ENCODE assay signal across 9 mouse cellular contexts in the genomic region with DNA sequence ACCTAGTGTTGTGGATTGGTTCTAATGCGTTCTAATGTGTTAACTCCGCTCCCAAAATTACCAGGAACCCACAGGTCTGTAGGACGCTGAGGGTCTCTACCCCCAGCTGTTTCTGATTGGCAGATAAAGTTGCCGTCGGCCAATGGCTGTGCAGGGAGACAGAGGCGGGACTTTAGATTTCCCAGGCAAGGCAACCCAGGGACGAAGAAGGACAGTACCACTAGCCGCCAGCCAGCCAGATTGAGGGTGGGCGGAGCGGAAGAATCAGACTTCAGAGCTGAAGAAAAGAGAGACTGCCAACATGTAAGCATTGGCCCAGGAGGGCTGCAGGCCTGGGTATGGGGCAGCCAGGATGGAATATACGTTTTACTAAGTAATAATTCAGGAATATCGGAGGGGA. TPM values are rescaled to one million over a fixed set of nuclear protein-coding genes. Genes with fewer than 3 reads are reported as not detected.
DNase-seq lines count a peak whose midpoint lies in the region; ATAC-seq lines count a peak whose summit lies in the region.
"Had no signal": no experiment of that assay in that cellular context is flagged by ENCODE, and none has a peak within 500 bp of the region (broad histone marks: within the 10 kb centered on the region; RNA-seq: fewer than 3 reads in every experiment).

No protein-coding gene starts in this region.

- H3K27me3 ChIP-seq in heart, embryonic 13.5 days (replicated peaks): no peaks in the 10 kb centered on the region
- H3K27me3 ChIP-seq in embryonic facial prominence, embryonic 14.5 days (replicated peaks; ENCODE audit: control insufficient read depth, insufficient read depth, low read length): no peaks in the 10 kb centered on the region
- H3K27me3 ChIP-seq in midbrain, embryonic 12.5 days: no peaks in the 10 kb centered on the region

- H3K4me3 ChIP-seq in heart, embryonic 13.5 days: no peak overlapping the region
- no peak overlapping the region for H3K4me3 ChIP-seq in embryonic facial prominence, embryonic 14.5 days (ENCODE audit: low read depth, low read length)
- H3K4me3 ChIP-seq in midbrain, embryonic 12.5 days: no peak overlapping the region

- H3K36me3 ChIP-seq in heart, embryonic 13.5 days: no peaks in the 10 kb centered on the region
- H3K36me3 ChIP-seq in embryonic facial prominence, embryonic 14.5 days (ENCODE audit: control insufficient read depth, insufficient read depth, low read length): no peaks in the 10 kb centered on the region
- no peaks in the 10 kb centered on the region for H3K36me3 ChIP-seq in midbrain, embryonic 12.5 days

- ATAC-seq in heart, embryonic 13.5 days (ENCODE audit: extremely low read depth, insufficient number of reproducible peaks, low FRiP score, low TSS enrichment): no peak
- ATAC-seq in embryonic facial prominence, embryonic 14.5 days (ENCODE audit: low read depth): no peak
- 0 out of 2 replicates have a peak, but pooled peaks have one; percentile 19 for ATAC-seq in midbrain, embryonic 12.5 days (ENCODE audit: low FRiP score, low read depth)
- ATAC-seq in megakaryocyte progenitor cell, adult 5-6 weeks (replicated peaks; ENCODE audit: poor library complexity): no peak

- H3K9ac ChIP-seq in heart, embryonic 13.5 days: no peak overlapping the region
- H3K9ac ChIP-seq in embryonic facial prominence, embryonic 14.5 days (ENCODE audit: low read depth, low read length): no peak overlapping the region
- no peak overlapping the region for H3K9ac ChIP-seq in midbrain, embryonic 12.5 days (replicated peaks)

- WGBS in heart, embryonic 13.5 days: 27% methylated on average over 12 of the region's 12 CpGs
- WGBS in embryonic facial prominence, embryonic 14.5 days: 28% methylated on average over 12 of the region's 12 CpGs
- 34% methylated on average over 12 of the region's 12 CpGs for WGBS in midbrain, embryonic 12.5 days

- H3K4me1 ChIP-seq in heart, embryonic 13.5 days: peaks cover under 1% of the 10 kb centered on the region; the same call in 1 of the 2 replicates
- no peaks in the 10 kb centered on the region for H3K4me1 ChIP-seq in embryonic facial prominence, embryonic 14.5 days (ENCODE audit: control insufficient read depth, insufficient read depth, low read length)
- peaks cover 8% of the 10 kb centered on the region for H3K4me1 ChIP-seq in midbrain, embryonic 12.5 days

- H3K27ac ChIP-seq in heart, embryonic 13.5 days (replicated peaks): no peak overlapping the region
- H3K27ac ChIP-seq in embryonic facial prominence, embryonic 14.5 days (replicated peaks; ENCODE audit: low read depth, low read length): no peak overlapping the region
- H3K27ac ChIP-seq in midbrain, embryonic 12.5 days (replicated peaks): no peak overlapping the region

- H3K9me3 ChIP-seq in heart, embryonic 13.5 days: no peaks in the 10 kb centered on the region
- no peaks in the 10 kb centered on the region for H3K9me3 ChIP-seq in embryonic facial prominence, embryonic 14.5 days (ENCODE audit: control insufficient read depth, low read length)
- no peaks in the 10 kb centered on the region for H3K9me3 ChIP-seq in midbrain, embryonic 12.5 days

- DNase-seq in heart, adult 18-20 months: no peak
- DNase-seq in R1 (ENCODE audit: low read depth, low spot score): peak; percentile 82
- peak; percentile 28 for DNase-seq in embryonic facial prominence, embryonic 14.5 days (ENCODE audit: low spot score)
- DNase-seq in spleen, adult 12 weeks (ENCODE audit: low spot score): no peak
- no peak for DNase-seq in ovary, postnatal 36 days (ENCODE audit: low spot score)
- DNase-seq: cerebellum, adult 9-10 months had no signal

- peak overlapping the region; percentile 34 for H3K4me2 ChIP-seq in heart, embryonic 13.5 days
- H3K4me2 ChIP-seq in embryonic facial prominence, embryonic 14.5 days (ENCODE audit: low read depth, low read length): no peak overlapping the region
- no peak overlapping the region for H3K4me2 ChIP-seq in midbrain, embryonic 12.5 days (replicated peaks)

RNA-seq across cellular contexts. Expression of gene Sema4d, which starts 14.6 kb away (rescaled TPM):
- 13.0 and 13.9 TPM in 2 replicates for polyA plus RNA-seq in heart, embryonic 13.5 days (2015; fragmentation: Nextera tagmentation; extraction: Ambion mirVana)
- 10 to 100 TPM; 57.5 to 67.5 TPM for total RNA-seq in heart, adult 18-20 months (2021)
- polyA plus RNA-seq in embryonic facial prominence, embryonic 14.5 days (2014; fragmentation: Nextera tagmentation; extraction: Ambion mirVana): 11.1 and 11.7 TPM in 2 replicates
- 4.9 and 6.6 TPM in 2 replicates for polyA plus RNA-seq in midbrain, embryonic 12.5 days (2016; fragmentation: Nextera tagmentation; extraction: Ambion mirVana)
- 25.4 and 27.1 TPM in 2 replicates for total RNA-seq in megakaryocyte progenitor cell, adult 5-6 weeks (2015)
- total RNA-seq in megakaryocyte progenitor cell, adult 5-6 weeks (2017): 8.6 and 10.7 TPM in 2 replicates

RNA-seq across cellular contexts. Expression of gene Gadd45g, which starts 38.3 kb away (rescaled TPM):
- 51.2 and 51.8 TPM in 2 replicates for polyA plus RNA-seq in heart, embryonic 13.5 days (2015; fragmentation: Nextera tagmentation; extraction: Ambion mirVana)
- total RNA-seq in heart, adult 18-20 months (2021): 10 to 100 TPM; 11.7 to 13.8 TPM
- polyA plus RNA-seq in embryonic facial prominence, embryonic 14.5 days (2014; fragmentation: Nextera tagmentation; extraction: Ambion mirVana): 53.3 and 57.3 TPM in 2 replicates
- 333 and 354 TPM in 2 replicates for polyA plus RNA-seq in midbrain, embryonic 12.5 days (2016; fragmentation: Nextera tagmentation; extraction: Ambion mirVana)
- total RNA-seq in megakaryocyte progenitor cell, adult 5-6 weeks (2015): 1.8 and 2.6 TPM in 2 replicates
- total RNA-seq in megakaryocyte progenitor cell, adult 5-6 weeks (2017): 2.5 and 2.6 TPM in 2 replicates

Comparison
In these comparisons a context has a peak if more than half of its experiments do, and no peak if none do; other contexts are left out.
1. DNase-seq: peak in R1 (single experiment) and embryonic facial prominence, embryonic 14.5 days (single experiment); none in heart, adult 18-20 months (0 of 2), spleen, adult 12 weeks (single experiment) and ovary, postnatal 36 days (single experiment).